Mouse (Mus musculus): Measurements from ENCODE around the gene Mboat7. TPM values are rescaled to one million over a fixed set of nuclear protein-coding genes. Genes with fewer than 3 reads are reported as not detected.

The Mboat7 gene
- polyA plus RNA-seq, 1 experiment: 29.9 TPM

DNA sequence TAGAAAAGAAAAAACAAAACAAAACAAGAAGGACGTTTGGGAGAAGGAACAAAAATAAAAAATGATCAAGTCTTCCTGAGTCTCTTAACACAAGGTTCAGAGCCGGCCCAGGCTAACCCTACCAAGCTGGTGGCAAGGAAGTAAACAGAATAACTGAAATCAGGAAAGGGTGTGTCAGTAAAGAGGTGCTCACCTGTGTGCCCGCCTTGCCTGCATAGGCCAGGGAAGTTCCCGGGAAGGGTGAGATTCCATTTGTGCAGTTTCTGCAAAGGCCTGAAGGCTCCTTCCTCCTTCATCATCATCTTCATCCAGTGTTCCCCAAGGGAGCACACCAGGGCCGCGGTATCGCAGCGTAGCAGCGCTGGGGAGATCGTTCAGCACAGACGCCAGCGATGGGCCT lies 17.0 kb downstream of the Mboat7 start:
- Histone ChIP-seq H3K4me3 (no peak overlapping the region), H3K79me2 (ENCODE audit: control insufficient read depth, insufficient read depth) (no peaks in the 10 kb centered on the region), H3K4me2 (ENCODE audit: low read depth) (no peak overlapping the region), H3K27me3 (ENCODE audit: control insufficient read depth, insufficient read depth, insufficient read length) (no peaks in the 10 kb centered on the region), H3K36me3 (ENCODE audit: control insufficient read depth, insufficient read depth) (no peaks in the 10 kb centered on the region), H3ac (ENCODE audit: control insufficient read depth, insufficient read length) (no peak overlapping the region)
- TF ChIP-seq TCF12 (IDR thresholded peaks at IDR 0.05; ENCODE audit: insufficient read depth, poor library complexity, severe bottlenecking) (no peak), CEBPB (IDR thresholded peaks at IDR 0.05; ENCODE audit: insufficient read depth, poor library complexity, severe bottlenecking) (no peak), POLR2AphosphoS2 (IDR thresholded peaks at IDR 0.05; ENCODE audit: insufficient read length, low read depth) (no peak), USF1 (IDR thresholded peaks at IDR 0.05; ENCODE audit: low read depth) (no peak), MAX (IDR thresholded peaks at IDR 0.05; ENCODE audit: low read depth) (no peak), MYOD1 (IDR thresholded peaks at IDR 0.05; ENCODE audit: control insufficient read depth in 1 of 3, insufficient read length in 2 of 3, low read depth in 2 of 3) (no peak), TCF3 (IDR thresholded peaks at IDR 0.05; ENCODE audit: insufficient read length, low read depth) (no peak), E2F4 (IDR thresholded peaks at IDR 0.05; ENCODE audit: insufficient read depth) (no peak), SRF (IDR thresholded peaks at IDR 0.05; ENCODE audit: control insufficient read depth, insufficient read length, low read depth) (no peak), POLR2A (IDR thresholded peaks at IDR 0.05; ENCODE audit: insufficient read length, low read depth) (no peak), MYOG (IDR thresholded peaks at IDR 0.05; ENCODE audit: control insufficient read depth in 1 of 3, insufficient read depth in 1 of 3, insufficient read length in 2 of 3, low read depth in 2 of 3) (no peak), REST (IDR thresholded peaks at IDR 0.05; ENCODE audit: insufficient read depth, insufficient read length) (no peak)

DNA sequence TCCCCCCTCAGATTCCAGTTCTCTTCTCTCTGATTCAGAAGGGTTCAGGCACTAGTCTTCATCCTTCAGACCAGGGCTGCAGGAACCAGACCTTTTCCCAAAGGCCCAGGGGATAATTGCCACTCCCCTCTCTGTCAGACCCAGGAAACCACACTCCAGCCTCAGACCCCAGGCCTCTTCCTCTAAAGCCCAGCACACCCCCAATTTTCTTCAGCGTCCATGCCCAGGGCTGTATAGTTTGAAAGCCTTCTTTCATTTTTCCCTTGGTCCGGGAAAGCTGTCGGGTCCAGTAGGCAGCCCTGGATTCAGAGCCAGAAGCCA lies 18.1 kb downstream of the Mboat7 start:
- Histone ChIP-seq H3K79me2 (ENCODE audit: control insufficient read depth, insufficient read depth) (no peaks in the 10 kb centered on the region), H3K36me3 (ENCODE audit: control insufficient read depth, insufficient read depth) (no peaks in the 10 kb centered on the region), H3K4me3 (no peak overlapping the region), H3K4me2 (ENCODE audit: low read depth) (no peak overlapping the region), H3ac (ENCODE audit: control insufficient read depth, insufficient read length) (no peak overlapping the region), H3K27me3 (ENCODE audit: control insufficient read depth, insufficient read depth, insufficient read length) (no peaks in the 10 kb centered on the region)
- TF ChIP-seq TCF3 (IDR thresholded peaks at IDR 0.05; ENCODE audit: insufficient read length, low read depth) (no peak), MAX (IDR thresholded peaks at IDR 0.05; ENCODE audit: low read depth) (no peak), TCF12 (IDR thresholded peaks at IDR 0.05; ENCODE audit: insufficient read depth, poor library complexity, severe bottlenecking) (no peak), CEBPB (IDR thresholded peaks at IDR 0.05; ENCODE audit: insufficient read depth, poor library complexity, severe bottlenecking) (no peak), POLR2AphosphoS2 (IDR thresholded peaks at IDR 0.05; ENCODE audit: insufficient read length, low read depth) (no peak), SRF (IDR thresholded peaks at IDR 0.05; ENCODE audit: control insufficient read depth, insufficient read length, low read depth) (no peak), REST (IDR thresholded peaks at IDR 0.05; ENCODE audit: insufficient read depth, insufficient read length) (no peak)

DNA sequence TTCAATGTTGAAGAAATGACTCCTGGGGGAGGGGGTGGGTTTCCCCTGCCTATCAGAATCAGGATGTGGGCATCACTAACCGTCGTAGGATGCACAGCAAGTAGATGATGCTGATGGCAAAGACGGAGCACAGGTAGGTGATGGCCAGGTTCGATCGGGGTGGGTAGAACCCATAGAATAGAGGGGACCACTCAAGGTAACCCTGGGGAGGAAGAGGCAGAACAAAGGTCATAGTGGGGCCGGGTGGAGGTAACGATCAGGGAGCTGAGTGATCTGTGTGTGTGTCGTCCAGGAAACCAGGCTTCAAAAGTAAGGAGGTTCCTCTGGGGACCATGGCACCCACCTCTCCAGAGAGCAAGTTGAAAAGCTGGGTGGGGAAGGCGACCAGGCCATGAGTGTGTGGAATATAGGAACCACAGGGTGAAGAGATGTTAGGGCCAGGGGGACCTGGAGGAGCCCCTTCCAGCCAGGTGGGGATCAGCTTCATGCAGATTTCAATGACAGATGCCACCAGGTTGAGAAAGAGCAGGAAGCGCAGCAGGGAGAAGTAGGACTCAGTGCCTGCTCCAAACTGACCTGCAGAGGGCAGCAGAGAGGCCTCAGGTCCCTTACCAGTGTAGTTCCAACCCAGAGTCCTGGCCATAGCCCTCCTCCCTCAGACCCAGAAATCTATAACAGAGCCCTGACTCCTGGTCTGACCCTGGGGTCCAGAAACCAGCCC lies 18.7 kb downstream of the Mboat7 start:
- H3K36me3 ChIP-seq (ENCODE audit: control insufficient read depth, insufficient read depth): no peaks in the 10 kb centered on the region
- H3K4me3 ChIP-seq: no peak overlapping the region
- no peak overlapping the region for H3K4me2 ChIP-seq (ENCODE audit: low read depth)
- TF ChIP-seq MYOG (IDR thresholded peaks at IDR 0.05; ENCODE audit: control insufficient read depth in 1 of 3, insufficient read depth in 1 of 3, insufficient read length in 2 of 3, low read depth in 2 of 3): no peak
- TF ChIP-seq E2F4 (IDR thresholded peaks at IDR 0.05; ENCODE audit: insufficient read depth): no peak
- no peak for TF ChIP-seq POLR2AphosphoS2 (IDR thresholded peaks at IDR 0.05; ENCODE audit: insufficient read length, low read depth)
- TF ChIP-seq REST (IDR thresholded peaks at IDR 0.05; ENCODE audit: insufficient read depth, insufficient read length): no peak
- no peak for TF ChIP-seq TCF3 (IDR thresholded peaks at IDR 0.05; ENCODE audit: insufficient read length, low read depth)
- TF ChIP-seq POLR2A (IDR thresholded peaks at IDR 0.05; ENCODE audit: insufficient read length, low read depth): no peak
- no peak for TF ChIP-seq MAX (IDR thresholded peaks at IDR 0.05; ENCODE audit: low read depth)
- TF ChIP-seq MYOD1 (IDR thresholded peaks at IDR 0.05; ENCODE audit: control insufficient read depth in 1 of 3, insufficient read length in 2 of 3, low read depth in 2 of 3): no peak
- no peak for TF ChIP-seq TCF12 (IDR thresholded peaks at IDR 0.05; ENCODE audit: insufficient read depth, poor library complexity, severe bottlenecking)
- no peak for TF ChIP-seq SRF (IDR thresholded peaks at IDR 0.05; ENCODE audit: control insufficient read depth, insufficient read length, low read depth)
- no peak for TF ChIP-seq CEBPB (IDR thresholded peaks at IDR 0.05; ENCODE audit: insufficient read depth, poor library complexity, severe bottlenecking)
- TF ChIP-seq USF1 (IDR thresholded peaks at IDR 0.05; ENCODE audit: low read depth): no peak
- H3K79me2 ChIP-seq (ENCODE audit: control insufficient read depth, insufficient read depth): no peaks in the 10 kb centered on the region
- no peak overlapping the region for H3ac ChIP-seq (ENCODE audit: control insufficient read depth, insufficient read length)
- no peaks in the 10 kb centered on the region for H3K27me3 ChIP-seq (ENCODE audit: control insufficient read depth, insufficient read depth, insufficient read length)

DNA sequence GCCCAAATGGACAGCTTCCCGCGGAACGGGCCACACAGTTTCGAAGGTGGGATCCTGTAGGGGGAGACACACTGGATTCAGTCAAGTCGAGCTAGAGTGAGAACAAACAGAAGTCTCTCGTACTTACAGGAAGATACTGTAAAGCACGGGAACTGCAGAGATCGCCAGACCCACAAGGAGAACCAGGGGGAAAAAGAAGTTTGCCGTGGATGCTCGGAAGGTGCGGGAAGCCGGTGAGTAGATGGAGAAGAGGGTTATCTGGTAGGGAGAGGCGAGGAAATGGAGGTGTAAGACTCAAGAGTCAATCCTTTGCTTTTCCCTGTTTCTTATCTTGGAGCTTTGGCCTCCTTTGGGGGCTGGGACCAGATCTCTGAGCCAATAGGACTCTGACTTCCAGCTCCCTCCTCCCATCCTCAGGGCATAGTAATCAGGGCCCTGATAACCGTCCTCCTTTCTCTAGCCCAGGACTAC lies 26.4 kb downstream of the Mboat7 start:
- Histone ChIP-seq H3K27me3 (ENCODE audit: control insufficient read depth, insufficient read depth, insufficient read length) (no peaks in the 10 kb centered on the region), H3K36me3 (ENCODE audit: control insufficient read depth, insufficient read depth) (peaks cover 9% of the 10 kb centered on the region), H3ac (ENCODE audit: control insufficient read depth, insufficient read length) (no peak overlapping the region), H3K4me3 (no peak overlapping the region), H3K79me2 (ENCODE audit: control insufficient read depth, insufficient read depth) (peaks cover 13% of the 10 kb centered on the region), H3K4me2 (ENCODE audit: low read depth) (no peak overlapping the region)
- TF ChIP-seq POLR2A (IDR thresholded peaks at IDR 0.05; ENCODE audit: insufficient read length, low read depth) (no peak), POLR2AphosphoS2 (IDR thresholded peaks at IDR 0.05; ENCODE audit: insufficient read length, low read depth) (no peak), MAX (IDR thresholded peaks at IDR 0.05; ENCODE audit: low read depth) (no peak), E2F4 (IDR thresholded peaks at IDR 0.05; ENCODE audit: insufficient read depth) (no peak), SRF (IDR thresholded peaks at IDR 0.05; ENCODE audit: control insufficient read depth, insufficient read length, low read depth) (no peak), TCF3 (IDR thresholded peaks at IDR 0.05; ENCODE audit: insufficient read length, low read depth) (no peak), REST (IDR thresholded peaks at IDR 0.05; ENCODE audit: insufficient read depth, insufficient read length) (no peak), USF1 (IDR thresholded peaks at IDR 0.05; ENCODE audit: low read depth) (no peak), CEBPB (IDR thresholded peaks at IDR 0.05; ENCODE audit: insufficient read depth, poor library complexity, severe bottlenecking) (no peak), TCF12 (IDR thresholded peaks at IDR 0.05; ENCODE audit: insufficient read depth, poor library complexity, severe bottlenecking) (no peak), MYOD1 (IDR thresholded peaks at IDR 0.05; ENCODE audit: control insufficient read depth in 1 of 3, insufficient read length in 2 of 3, low read depth in 2 of 3) (no peak), MYOG (IDR thresholded peaks at IDR 0.05; ENCODE audit: control insufficient read depth in 1 of 3, insufficient read depth in 1 of 3, insufficient read length in 2 of 3, low read depth in 2 of 3) (no peak)
